Mouse (Mus musculus) cerebellum, adult (tissue): ENCODE data around the gene Zswim7.
"Not testable (repeated sequence)": the region's sequence is repeated elsewhere in the genome, so short reads cannot be mapped to it uniquely, and the experiment has no call there.

Experiments
- ATAC-seq: cut with Nextera tagmentation; 2 replicates; pipeline ENCODE4 v1.9.2; 2017; ENCODE audit warnings: mild to moderate bottlenecking, moderate library complexity, mixed read lengths; ENCODE audit not compliant: insufficient number of reproducible peaks, low FRiP score, low TSS enrichment

Zswim7 gene

DNA sequence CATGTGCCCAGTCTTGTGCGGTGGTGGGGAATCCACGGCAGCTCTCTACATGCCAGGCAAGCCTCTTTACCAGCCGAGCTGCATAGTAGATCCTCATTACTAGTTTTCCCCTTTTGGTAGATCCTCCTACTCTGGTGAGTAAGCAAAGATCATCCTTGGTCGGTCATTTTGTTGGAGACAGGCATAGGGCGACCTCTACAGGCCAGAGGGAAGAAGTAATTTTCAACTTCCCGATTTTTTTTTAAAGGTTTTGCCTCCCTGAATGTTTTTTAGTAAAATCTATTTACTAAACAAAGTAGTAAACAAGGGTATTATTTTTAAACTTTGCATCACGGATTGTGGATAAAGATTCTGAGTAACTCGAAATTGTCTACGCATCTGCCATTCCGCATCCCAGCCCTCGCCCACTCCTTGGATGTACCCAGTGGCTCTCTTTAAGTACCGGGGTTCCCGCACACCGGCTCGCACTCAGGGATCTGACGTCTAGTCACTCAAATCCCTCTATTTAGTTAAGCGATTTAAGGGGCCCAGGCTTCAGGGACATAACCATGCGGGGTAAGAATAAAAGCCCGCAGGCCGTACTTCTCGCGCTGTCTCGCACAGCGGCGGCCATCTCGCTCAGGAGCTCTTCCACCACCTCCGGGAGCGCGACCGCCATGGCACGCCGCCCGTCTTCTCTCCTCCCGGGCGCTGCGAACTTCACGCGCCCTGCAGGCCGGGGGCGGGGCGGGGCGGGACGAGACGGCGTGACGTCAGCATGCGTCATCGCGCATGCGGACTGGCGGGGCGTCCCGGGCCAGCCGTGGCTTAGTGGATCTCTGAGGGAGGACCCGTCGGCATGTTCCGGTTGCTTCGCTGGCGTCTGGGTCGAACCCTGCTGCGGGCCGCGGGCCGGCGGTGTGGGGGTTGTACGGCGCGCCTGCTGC lies at the start of gene Zswim7, which contains the start of gene Ttc19:
Zswim7 (minus strand) TSS at position 701 of the 926 bp plus-strand sequence.
Ttc19 (plus strand) TSS at position 799 of the 926 bp plus-strand sequence.
- ATAC-seq = peak; percentile 88

DNA sequence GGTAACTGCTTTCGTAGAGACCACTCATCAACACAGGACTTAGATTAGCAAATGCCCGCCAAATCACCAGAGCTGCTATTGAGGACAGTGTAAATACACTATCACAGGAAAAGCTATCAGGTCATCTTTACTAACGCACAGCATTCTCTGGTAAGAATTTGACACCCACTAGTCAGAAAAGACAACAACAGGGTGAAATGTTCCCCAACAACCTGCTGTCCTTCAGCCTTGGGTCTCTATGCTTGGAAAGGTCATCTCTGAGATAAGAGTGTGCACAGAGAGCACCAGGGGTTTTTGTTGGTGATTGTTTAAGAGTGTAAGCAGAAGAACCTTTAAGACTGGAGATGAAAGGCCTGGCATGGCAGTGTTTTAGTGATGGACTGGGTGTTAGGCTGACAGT lies 42.5 kb upstream of the Zswim7 start:
- ATAC-seq = no peak

DNA sequence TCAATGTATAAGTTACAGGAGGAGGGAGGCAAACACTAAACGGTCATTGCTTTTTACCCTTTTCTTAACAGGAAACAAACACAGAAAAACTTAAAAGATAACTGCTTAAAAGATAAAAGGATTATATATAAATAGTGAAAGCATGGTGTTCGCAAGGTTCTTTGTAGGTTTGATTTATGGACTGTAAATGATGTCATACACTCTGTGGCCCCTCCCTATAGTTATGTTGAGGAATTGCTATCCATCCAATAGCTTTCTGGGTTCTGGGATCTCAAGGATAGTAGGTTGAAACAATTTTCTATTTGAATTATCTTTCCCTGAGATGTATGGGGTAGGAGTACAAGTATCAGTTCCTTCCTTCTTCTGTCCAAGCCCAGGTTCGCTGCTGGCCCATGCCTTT lies 38.9 kb upstream of the Zswim7 start:
- ATAC-seq = no peak

DNA sequence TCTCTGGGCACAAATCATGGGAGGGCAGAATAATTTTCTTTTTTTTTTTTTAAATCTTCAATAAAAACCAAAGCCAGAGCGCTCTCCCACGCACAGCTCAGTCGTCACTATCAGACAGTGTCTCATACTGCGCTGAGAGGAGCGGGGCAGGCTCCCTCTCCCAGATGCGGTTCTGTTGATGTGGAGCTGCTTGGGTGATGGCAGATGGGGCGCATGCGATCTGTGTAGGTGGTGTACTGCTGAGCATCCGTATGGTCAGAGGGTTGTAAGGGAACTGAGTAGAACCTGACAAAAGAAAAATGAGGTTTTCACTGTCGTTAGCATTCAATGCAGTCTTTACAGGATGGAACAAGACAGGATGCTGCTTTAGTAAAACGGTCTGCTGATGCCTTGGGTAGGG lies 36.6 kb upstream of the Zswim7 start:
- no peak for ATAC-seq

DNA sequence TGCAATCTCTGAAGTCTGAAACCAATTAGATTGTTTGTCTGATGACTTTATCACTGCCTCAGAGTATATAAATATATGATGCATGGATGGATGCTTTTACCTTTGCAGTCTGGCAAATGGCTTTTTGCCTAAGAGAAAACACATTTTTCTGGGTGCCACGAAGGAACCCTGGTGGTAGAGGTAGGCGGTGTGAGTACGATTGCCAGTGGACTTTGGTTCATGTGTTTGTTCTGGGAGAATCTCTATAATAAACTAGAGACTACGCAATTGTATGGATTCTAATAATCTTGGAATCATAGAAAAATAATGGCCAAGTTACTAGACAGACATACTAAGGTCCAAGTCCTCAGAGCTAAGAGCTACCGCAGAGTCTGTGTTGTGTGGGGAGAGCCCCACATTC lies 33.8 kb upstream of the Zswim7 start:
- no peak for ATAC-seq

DNA sequence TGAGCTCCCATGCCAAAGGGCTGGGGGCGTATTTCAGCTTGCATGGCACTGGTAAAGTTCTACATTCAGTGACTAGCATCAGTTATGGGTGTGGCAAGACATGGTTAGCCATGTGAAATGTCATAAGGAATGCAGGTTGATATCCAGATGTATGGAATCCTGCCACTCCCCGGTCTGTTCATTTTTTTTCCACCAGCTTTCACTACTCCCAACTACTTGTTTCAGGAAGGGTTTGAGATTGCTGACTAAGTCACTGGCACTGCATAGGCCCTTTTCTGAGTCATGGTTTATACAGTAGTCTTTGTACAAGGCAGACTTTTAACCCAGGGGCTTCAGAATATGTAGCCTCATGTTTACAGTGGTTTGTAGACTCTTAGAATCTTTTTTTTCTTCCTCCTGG lies 28.1 kb upstream of the Zswim7 start:
- ATAC-seq = no peak

DNA sequence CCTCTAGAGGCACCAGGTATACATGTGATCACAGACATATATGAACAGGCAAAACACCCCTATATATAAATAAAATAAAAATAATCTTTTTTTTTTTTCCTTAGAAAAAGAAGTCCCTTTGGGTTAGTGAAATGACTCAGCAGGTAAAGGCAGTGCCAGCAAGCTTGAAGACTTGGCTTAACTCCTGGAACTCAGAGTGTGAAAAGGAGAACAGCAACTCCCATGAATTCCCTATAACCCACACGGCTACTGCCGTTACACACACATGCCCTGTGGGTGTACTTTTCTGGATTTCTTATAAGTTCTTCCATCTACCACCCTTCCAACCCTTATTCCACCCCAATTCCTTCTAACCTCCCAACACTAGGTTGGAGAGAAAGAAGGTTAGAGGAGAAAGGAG lies 24.7 kb upstream of the Zswim7 start:
- no peak for ATAC-seq

DNA sequence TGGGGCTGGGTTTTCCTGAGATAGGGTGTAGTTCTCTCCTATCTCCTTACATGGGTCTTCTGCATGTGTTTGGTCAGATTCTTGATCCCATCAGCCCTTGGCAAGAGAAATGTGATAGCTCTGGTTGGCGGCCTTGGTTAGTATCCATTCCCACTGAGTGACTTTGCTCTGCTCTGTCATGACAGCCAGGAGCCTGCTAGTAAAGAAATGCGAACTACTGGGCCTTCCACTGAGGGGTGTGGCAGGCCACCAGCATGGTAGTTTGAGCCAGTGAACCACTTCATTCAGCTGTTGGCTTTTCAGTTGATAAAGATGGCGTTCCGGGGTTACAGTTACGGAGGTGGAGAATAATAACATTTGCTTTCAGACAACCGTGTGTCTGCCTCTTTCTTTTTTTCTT lies 17.7 kb upstream of the Zswim7 start:
- no peak for ATAC-seq

DNA sequence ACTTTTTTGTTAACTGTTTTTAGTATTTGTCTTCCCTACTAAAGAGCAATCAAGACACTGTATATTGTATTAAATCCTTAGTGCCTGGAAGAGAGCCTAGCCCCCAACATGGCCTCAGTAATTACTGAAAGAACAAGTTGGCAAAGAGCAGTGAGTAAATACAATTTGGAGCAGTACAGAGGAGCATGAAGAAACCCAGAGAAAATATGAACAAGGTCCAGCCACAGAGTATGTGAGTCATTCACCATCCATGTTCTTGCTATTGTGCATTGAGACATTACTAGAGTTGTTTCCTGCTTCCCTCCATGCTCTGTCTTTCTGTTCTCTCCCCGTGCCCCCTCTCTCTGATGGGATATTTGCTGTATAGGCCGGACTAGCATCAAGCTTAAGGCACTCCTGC lies 12.9 kb upstream of the Zswim7 start:
- no peak for ATAC-seq

DNA sequence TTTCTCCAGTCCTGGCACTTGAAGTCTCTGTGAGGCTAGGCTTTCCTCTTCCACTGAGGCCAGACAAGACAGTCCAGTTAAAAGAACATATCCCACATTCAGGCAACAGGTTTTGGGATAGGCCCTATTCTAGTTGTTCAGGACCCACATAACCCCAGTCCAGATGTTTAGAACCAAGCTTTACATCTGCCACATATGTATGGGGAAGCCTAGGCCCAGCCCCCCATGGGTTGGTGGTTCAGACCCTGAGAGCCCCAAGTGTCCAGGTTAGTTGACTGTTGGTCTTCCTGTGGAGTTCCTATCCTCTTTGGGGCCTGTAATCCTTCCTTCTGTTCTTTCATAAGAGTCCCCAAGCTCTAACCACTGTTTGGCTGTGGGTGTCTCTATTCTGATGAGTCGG lies 6.5 kb upstream of the Zswim7 start:
- ATAC-seq = no peak

DNA sequence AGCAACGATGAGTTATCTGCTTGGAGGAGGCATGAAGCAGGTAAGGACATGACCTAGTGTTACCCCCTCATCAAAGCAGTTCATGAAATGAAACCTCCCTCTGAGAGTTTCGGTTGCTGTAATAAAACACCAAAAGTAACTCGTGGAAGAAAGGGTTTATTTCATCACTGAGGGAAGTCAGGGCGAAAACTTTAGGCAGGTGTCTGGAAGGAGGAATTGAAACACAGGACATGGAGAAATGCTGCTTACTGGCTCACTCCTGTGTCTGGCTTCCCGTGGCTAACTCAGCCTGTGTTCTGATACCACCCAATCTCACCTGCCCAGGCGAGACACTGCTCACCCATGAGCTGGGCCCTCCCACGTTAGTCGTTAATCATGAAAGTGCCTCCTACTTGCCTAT lies 3.8 kb upstream of the Zswim7 start:
- ATAC-seq = no peak

DNA sequence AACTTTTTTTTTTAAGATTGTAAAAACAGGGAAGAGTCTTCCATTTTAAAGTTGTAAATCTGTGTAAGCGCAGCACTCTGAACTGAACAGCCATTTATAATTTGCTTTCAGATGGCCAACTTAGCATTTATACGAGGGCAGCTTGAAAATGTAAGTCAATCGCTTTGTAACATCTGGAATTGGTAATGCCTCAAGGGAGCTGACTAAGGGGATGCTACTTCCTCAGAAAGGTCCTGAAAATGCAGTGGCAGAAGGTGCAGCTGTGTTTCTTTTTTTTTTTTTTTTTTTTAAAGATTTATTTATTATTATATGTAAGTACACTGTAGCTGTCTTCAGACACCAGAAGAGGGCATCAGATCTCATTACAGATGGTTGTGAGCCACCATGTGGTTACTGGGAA lies 2.8 kb upstream of the Zswim7 start:
- not testable (repeated sequence) for ATAC-seq

DNA sequence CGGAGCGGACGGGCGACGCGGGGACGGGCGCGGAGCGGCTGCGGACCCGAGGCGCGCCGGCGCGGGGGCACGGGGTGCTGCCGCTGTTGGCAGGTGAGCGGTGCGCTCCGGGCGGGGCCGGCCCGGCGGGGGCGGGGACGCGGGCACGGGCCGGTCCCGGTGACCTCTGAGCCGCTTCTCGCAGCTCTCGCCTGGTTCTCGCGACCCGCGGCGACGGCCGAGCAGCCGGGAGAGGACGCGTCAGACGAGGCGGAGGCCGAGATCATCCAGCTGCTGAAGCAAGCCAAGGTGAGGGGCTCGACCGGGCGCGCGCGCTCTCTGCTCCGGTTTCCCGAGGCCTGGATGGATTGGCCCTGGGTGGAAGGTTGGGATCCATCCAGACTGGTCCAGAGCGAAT lies 424 bp upstream of the Zswim7 start:
- peak; percentile 70 for ATAC-seq

DNA sequence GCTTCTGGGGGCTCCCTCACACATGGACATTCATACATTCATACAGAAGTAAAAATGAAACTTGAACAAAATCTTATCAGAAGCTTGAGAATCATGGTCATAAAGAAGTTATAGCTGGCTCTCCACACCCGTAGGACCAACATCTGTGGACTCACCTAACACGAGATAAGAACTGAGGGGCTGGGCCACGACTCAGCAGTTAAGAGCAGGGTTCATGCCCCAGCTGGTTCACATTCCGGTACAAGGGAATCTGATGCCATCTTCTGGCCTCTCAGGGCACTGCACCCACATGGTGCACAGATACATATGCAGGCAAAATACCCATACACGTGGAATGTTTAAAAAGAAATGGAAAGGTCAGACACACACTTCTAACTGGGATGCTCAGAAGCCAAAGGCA lies 3.1 kb downstream of the Zswim7 start:
- no peak for ATAC-seq

DNA sequence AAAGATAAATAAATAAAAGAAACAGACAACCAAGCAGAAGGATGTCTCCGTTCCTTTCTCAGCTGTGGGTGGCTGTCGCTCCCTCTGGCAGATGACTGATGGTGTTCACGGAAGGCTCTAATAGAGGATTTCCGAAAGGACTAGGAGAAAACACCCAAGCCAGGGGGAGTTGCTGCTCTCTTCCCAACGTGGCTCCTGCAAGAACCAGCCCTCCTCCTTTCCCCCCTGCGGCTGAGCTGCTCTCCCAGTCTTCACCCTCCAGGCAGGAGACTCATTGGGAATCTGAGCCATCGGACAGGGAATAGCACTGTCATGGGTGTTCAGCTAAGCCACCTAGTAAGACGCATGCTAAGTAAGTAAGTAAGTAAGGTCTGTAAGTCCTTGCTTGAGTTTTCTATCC lies 4.1 kb downstream of the Zswim7 start:
- ATAC-seq = no peak

DNA sequence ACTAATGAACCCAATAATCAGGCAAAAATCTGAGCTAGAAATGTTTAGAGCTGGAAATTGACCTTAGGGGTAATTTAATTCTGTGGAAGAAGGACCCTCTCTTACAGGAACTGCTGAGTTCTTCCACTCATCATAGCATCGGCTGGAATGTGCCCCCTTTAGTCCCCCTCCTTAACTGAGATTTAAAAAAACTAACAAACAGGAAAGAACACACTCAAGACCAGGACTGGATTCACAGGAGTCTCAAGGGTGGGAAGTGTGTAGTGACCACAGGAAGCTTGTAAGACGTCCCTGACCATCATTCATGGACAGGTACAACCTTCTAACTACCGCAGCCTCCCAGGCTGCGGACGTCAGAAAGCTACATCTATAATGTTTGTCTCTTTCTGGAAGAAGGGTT lies 10.3 kb downstream of the Zswim7 start:
- no peak for ATAC-seq

DNA sequence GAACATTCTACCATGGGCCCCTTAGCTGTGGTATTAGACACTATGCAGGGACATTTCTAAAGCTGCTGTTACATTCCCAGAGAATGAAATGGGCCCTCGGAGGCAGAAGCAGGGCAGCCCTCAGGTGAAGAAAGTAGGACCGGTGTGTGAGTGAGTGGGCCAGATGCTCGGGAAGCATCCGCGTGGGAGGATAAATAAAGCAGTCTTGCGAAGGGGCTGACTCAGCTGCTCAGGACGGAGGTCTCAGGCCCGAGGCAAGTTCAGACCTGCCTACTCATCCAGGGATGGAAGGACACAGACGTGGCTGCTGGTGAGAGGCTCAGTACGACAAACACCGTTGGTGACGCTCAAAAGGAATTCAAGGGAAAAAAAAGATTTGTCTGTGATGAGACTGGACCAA lies 12.1 kb downstream of the Zswim7 start:
- no peak for ATAC-seq

DNA sequence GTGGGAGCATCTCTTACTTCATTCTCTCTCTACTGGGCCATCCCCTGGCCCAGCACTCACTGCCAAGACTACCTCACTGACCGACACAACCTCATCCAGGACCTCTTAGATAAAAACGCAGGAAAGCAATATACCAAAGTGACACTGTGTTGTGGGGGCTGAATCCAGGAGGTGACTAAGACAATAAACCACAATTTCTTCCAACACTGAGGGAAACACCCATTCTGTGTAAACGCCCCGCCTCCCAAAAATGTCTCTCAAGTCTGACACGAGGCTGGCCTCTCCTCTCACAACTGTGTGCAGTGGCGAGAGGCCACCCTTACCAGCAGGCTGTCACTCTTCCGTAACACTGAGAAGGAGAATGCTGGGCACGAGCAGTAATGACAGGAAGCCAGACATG lies 12.8 kb downstream of the Zswim7 start:
- no peak for ATAC-seq

DNA sequence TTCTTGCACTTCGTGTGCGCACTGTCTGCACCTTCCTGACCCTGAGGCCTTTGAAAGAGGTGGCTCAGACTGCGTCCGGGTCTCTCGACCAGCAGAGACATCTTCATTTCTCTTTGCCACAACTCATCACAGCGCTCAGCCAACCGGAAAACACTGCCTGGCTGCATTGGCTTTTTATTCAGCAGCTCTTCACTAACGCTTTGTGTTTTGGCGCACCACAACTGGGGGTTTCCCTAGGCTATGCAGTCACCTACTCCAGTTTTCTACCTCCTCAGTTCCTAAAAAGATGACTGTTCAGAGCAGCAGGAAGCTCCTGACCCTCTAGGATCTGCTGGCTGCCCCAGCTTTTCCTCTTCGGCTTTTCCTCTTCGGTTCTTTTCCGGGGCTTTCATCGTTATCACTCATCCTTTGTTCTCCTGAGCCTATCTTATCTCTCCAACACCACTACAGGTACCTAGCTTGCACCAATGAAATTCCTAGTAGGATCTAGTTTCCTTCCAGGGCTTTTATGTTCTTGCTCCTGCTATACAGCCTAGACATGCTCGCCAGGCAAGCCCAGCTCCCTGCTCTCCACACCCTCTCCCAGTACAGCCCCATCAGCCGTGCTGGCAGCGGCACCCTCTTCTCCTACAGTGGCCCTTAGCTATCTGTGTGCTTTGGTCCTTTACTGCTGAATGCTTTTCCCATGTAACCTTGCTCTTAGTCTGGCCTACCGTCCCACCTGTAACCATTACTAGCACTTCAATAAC lies 14.5 kb downstream of the Zswim7 start:
- ATAC-seq = no peak

DNA sequence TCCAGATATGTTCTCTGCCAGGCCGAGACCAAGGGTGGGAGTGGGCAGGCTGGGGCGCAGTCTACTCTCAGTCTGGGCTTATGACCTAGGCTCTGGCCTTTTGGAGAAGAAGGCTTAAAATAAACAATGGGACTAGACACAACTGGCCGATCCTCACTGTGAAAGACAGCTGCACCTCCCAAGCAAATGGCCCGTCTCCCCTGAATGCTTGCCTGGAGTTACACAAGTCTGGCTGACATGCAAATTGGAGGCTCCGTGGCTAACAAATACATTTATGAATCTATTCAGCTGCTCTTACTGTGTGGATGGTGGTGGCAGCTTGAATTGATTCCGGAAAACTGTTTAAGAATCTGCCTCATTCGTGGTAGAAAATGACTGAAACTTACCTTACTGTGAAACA lies 15.5 kb downstream of the Zswim7 start:
- ATAC-seq = no peak

DNA sequence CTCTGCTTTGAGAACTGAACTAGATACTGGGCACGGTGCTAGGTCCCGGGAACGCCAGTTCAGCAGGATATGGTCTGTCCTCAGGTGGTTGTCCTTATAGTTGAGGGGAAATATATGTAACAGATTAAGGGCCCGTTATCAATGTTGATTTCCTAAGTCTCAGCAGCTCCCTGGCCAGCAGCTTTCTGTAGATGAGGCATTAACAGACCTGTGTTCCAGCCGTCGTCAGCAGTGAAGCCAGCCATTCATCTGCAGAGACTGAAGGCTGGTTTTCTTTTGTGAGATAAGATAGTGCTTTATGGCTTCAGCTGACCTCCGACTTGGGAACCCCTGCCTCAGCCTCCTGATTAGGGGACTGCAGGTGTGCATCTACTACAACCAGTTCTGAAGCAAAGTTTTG lies 17.2 kb downstream of the Zswim7 start:
- no peak for ATAC-seq

DNA sequence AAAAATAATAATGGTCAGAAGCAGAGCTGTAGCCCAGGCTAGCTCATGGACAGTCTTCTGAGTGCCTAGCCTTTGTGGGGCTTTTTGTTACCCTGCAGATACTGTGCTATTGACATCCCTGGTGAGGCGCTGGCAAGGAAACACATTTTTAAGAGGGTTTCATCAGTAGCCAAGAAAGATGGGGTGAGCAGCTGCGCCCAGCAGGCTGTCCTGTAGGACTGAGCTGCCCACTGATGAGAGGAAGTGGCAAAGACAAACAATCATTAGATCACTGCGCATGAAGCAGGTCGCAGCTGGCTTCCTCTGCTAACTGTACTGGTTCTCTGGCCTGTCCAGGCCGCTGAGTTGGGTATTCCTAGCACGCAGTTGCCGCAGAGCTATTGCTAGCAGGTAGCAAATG lies 17.6 kb downstream of the Zswim7 start:
- ATAC-seq = no peak
